Mouse (Mus musculus): ENCODE measurements at regions not wholly inside any gene's neighbourhood (a gene's known extent, or its start where the extent isn't known, plus 50 kb on each side); places are given as distances from the start of the nearest gene placed in this dataset.

DNA sequence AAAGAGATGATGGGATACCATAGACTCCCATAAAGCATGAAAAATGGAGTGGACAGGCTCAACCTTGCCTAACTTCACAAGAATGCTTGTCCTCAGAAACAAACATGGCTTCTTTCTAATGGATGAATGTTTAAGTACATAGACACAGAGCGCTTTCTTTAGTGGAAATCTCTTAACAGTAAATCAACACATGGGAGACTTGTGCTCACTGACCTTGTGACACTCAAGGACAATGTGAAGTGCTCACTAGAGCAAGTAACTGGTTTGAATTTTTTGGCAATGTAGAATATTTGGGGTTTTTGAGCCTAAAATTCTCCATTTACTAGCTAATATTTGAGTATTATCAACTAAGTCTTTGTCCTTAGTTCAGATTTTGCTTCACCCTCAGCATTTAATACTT is 88.0 kb downstream of the Tent5c start:
- DNase-seq (ENCODE audit: low spot score in 2 of 2), result no peak

DNA sequence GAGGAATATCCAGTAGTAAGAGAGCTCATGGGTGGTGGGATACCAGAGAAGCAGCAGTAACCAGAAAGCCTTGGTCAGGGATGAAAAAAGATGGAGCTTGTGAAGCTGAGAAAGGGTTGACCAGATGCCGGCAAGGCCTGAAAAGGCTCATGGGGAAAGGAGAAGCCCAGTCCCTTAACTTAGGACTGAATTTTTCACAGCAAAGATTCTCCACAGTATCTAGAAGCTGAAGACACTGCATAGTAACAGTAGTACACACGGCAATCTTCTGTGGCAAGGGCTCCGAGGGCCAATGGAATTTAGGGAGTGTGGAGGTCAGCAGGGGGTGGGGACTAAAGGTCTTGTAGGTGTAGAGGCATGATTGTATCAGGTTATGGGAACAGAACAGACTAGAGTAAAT is 91.6 kb downstream of the Tent5c start:
- no peak for DNase-seq (ENCODE audit: low spot score in 2 of 2)

- DNase-seq (ENCODE audit: low spot score in 2 of 2), result no peak
Measured at GRCm38 (mm10) chr3:100394911-100395604, 94.1 kb downstream of the Tent5c start.

- DNase-seq (ENCODE audit: low spot score in 2 of 2), result no peak
Measured at GRCm38 (mm10) chr3:100393956-100394355, 95.2 kb downstream of the Tent5c start.

DNA sequence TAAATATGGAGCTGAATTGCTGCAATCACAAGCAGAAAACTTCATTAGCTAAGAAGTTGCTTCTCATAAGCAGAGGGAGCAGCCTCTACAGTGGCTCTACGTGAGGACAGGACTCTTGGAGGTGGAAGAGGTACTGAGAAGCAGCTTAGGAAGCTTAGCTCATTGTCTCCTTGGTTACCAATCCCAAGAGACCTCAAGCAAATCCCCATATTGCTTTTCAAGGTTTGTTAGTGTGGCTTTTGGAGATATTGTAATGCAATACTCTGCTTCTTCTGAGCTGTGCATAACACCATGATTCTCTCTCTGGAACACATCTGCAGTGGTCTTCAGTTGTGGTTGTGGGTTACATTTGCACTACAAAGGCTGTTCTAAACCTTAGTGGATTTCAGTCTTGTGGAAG is 106.9 kb downstream of the Tent5c start:
- no peak for DNase-seq (ENCODE audit: low spot score in 2 of 2)

DNA sequence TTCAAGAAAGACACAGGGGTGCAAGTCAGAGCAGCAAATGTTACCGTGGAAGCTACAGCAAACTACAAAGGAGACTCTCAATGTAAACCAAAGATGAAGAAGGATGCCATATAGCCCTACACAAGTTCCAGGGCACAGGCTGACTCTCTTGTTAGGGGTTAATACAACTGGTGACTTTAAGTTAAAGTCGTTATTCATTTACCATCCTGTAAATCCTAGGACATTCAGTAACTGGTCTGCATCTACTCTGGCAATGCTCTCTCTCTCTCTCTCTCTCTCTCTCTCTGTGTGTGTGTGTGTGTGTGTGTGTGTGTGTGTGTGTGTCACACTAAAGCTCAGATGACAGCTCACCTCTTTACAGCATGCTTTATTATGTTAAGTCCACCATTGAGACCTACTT is 107.8 kb downstream of the Tent5c start:
- DNase-seq (ENCODE audit: low spot score in 2 of 2), result no peak

GRCm38 (mm10) chr3:100376162-100376561 is 113.0 kb downstream of the Tent5c start:
- no peak for DNase-seq (ENCODE audit: low spot score in 2 of 2)

DNA sequence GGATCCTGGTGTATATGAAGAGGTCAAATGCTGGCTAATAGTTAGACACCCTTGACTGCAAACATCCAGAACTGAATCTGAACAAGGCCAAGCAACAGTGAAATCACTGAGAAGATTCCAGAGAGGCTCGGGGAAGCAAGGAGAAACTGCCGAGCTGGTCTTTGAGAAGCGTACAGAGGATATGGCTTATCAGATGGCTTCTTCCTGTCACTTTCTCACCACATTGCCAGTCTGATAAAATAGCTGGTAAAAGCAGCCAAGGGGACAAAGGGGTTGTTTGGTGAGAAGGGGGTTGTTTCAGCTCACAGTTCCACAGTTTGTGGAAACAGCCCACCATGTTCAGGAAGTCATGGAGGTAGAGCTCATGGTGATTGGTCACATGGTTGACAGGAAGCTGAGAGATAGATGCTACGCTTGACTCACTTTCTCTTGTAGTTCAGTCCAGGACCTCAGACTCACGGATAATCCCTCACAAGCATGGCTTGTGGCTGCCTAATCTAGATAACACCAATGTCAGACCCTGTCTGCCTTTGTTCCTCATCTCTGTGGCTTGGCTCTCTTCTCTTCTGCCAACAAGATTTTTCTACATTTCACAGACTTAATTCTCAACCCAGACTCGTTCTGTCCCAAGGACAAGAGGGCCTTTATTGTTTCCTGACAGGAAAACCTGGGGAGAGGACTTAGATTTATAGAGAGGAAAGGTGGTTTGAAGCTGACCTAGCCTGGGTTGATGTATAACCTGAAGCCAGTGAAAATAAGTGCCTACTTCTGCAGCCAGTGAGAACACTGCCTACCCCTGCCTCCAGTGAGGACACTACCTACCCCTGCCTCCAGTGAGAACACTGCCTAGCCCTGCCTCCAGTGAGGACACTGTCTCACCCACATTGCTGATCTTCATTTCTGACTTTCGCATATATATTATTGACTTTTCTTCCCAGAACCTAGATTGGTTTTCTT is 122.0 kb downstream of the Tent5c start:
- no peak for DNase-seq (ENCODE audit: low spot score in 2 of 2)

- no peak for DNase-seq (ENCODE audit: low spot score in 2 of 2)
Measured at GRCm38 (mm10) chr3:100366447-100366846, 122.7 kb downstream of the Tent5c start.

DNA sequence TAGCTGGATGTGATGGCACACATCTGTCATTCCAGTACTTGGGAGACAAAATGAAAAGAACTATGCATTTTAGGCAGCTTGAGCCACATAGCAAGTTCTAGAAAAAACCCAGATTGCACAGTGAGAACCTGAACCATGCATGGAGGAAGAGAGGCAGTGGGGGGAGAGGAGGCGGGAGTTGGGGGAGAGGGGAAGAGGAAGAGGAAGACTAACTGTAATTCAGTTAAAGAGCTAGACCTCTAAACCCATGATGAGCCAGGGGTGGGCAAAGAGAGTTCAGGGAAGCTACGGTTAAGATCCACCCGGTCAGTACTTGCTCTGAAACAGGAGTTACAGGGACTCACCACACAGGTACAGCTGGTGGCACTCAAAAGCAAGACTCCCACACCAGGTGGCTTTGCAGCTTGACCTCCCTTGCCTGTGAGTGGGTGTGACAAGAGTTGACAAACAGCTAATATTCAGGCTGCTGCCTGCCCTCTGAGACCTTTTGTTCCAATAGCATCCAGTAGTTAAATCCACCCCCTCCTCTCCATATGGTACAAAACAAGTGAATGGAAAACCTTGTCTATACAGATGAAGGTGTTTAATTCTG is 123.7 kb downstream of the Tent5c start:
- DNase-seq (ENCODE audit: low spot score in 2 of 2), result no peak

GRCm38 (mm10) chr3:100364706-100365105 is 124.4 kb downstream of the Tent5c start:
- DNase-seq (ENCODE audit: low spot score in 2 of 2), result no peak

DNA sequence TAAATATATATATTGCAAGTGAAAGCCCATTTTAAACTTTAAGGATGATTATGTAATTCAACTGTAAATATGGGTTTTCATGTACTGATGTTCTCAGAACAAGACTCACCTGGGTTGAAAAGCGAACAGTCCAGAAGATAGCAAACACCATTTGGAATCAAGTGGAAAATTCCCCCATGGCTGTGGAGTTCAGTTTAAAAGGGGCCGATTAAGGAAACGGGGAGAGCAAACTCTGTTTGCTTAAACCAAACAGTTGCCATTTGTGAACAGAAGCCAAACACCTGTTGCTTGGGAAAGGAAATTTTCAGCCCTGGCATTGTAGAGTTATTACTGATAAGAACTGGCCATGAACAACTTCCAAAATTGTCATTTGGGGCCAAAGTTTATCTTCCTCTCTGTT is 126.1 kb downstream of the Tent5c start:
- DNase-seq (ENCODE audit: low spot score in 2 of 2), result no peak

DNA sequence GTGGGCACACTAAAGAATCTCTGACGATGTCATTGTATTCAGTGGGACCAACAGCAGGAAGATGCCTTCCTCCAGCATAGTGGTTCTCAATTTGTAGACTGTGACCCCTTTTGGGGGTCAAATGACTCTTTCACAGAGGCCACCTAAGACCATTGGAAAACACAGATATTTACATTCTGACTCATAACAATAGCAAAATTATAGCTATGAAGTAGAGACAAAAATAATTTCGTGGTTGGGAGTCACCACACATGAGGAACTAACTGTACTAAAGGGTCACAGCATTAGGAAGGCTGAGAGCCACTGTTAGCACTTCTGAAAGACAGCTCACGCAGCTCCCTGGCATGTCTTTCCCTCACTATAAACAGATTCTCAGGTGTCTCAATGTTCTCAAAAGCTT is 129.1 kb downstream of the Tent5c start:
- no peak for DNase-seq (ENCODE audit: low spot score in 2 of 2)

DNA sequence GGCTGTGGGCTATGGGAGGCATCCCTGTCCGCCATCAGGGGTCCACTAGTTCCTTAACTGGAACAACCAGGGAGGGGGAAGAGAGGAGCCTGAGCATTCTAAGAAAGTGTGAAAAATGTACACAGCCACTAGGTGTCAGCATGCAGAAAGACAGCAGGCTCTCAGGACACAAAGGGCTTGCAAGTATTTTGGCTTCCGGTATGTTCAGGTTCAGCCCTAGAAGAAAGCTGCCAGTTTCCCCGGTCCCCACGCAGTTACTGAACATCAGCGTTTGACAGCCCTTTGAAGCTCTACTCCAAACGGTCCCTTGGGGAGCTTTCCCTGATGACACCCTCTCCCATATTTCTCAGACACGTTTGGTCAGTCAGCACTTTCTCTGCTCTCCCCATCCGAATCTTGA is 130.1 kb downstream of the Tent5c start:
- DNase-seq (ENCODE audit: low spot score in 2 of 2), result peak; percentile 23 to 36

DNA sequence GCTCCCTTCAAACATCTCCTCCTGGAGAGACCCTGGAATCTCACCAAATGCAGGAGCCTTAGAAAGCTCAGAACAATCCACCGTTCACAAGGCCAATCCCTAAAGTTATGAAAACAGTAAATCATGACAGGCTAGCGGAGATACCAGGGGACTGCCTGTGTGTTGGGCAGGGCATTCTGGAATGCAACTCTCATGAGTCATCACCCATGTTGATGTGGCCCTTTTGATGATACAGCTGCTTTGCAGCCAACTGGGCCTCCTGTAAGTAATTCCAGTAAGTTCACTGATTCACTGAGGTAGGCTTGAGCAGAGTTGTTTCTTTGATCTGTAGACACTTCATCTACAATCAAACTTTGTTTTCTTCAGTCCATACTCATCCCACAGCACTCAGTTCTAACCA is 155.6 kb downstream of the Tent5c start:
- DNase-seq (ENCODE audit: low spot score in 2 of 2), result no peak

DNA sequence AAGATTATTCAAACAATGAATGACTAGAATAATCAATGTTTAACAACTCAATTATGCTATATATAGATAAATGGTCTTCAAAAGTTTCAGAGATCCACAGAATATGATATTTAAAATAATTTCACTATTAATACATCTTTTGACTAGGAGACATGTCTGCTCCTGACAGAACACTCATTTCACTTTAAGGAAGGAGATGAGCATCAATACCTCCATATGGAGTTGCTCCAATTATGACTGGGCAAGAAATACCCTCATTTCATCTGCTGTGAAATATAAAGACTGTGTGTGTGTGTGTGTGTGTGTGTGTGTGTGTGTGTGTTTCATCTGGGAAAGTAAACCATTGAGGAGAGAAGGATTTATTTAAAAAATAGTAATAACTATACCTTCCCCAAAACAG is 156.2 kb upstream of the Wdr3 start:
- no peak for DNase-seq (ENCODE audit: low spot score in 2 of 2)

DNA sequence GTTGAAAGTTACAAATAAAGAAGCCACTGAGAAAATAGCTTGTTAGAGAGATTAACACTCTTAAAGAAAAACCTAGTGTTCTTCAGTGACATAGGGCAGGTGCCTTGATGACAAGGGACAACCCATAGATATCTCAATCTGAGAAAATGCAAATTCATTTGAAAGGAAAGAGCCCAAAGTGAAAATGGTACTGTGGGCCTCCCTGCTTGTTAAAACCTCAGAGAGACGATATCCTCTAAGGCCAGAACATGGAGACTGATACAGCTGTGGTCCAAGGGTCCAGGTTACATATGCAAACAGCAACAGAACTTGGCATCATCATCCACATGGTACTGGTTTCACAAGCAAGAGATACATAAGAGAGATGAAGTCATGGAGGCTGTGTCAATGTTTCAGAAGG is 125.6 kb upstream of the Wdr3 start:
- DNase-seq (ENCODE audit: low spot score in 2 of 2), result no peak

DNA sequence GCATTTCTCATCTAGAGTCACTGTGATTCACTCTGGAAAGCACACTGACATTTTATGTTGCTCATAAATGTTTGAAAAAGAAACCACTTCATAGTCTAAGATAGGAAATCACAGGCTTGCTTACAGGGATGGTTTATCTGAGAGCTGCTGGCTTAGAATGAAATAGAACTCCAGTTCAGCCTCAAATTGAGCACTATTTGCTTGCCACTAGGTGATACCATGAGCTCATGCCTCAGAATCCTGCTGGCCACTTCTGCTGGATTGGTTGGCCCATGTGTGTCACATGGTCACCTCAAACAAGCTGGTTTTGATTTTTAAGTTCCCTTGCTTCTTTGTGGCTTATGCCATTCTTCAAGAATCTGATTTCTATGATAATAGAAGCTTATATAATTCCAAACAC is 104.8 kb upstream of the Wdr3 start:
- no peak for DNase-seq (ENCODE audit: low spot score in 2 of 2)

- no peak for DNase-seq (ENCODE audit: low spot score in 2 of 2)
Measured at GRCm38 (mm10) chr3:100264991-100265390, 102.8 kb upstream of the Wdr3 start.

Data from frontal cortex, postnatal 14 days (tissue).